Mouse (Mus musculus): ENCODE data around the gene Tspan32.
A peak's percentile ranks its signal among the peaks of the same experiment; 100 is the strongest.

Gene Tspan32

GRCm38 (mm10) chr7:143008370-143008926 is 3.6 kb downstream of the Tspan32 start:
- DNase-seq: peak; percentile 69 to 89

GRCm38 (mm10) chr7:143008996-143009665 is 4.3 kb downstream of the Tspan32 start:
- peak; percentile 39 to 71 for DNase-seq

GRCm38 (mm10) chr7:143009996-143010395 is 5.2 kb downstream of the Tspan32 start:
- DNase-seq: no peak

- DNase-seq: no peak
Measured at GRCm38 (mm10) chr7:143011226-143011625, 6.4 kb downstream of the Tspan32 start.

GRCm38 (mm10) chr7:143012230-143012875 is 7.5 kb downstream of the Tspan32 start:
- peak in 1 of 2 experiments; percentile 29 for DNase-seq

GRCm38 (mm10) chr7:143013420-143014178 is 8.8 kb downstream of the Tspan32 start:
- DNase-seq: peak; percentile 22 to 64

- peak; percentile 33 to 58 for DNase-seq
Measured at GRCm38 (mm10) chr7:143014862-143015659, 10.2 kb downstream of the Tspan32 start.

GRCm38 (mm10) chr7:143015755-143016423 is 11.0 kb downstream of the Tspan32 start:
- peak; percentile 76 to 86 for DNase-seq

GRCm38 (mm10) chr7:143016424-143017142 is 11.7 kb downstream of the Tspan32 start:
- peak in 1 of 2 experiments; percentile 27 for DNase-seq

GRCm38 (mm10) chr7:143017181-143017580 is 12.3 kb downstream of the Tspan32 start:
- no peak for DNase-seq

- no peak for DNase-seq
Measured at GRCm38 (mm10) chr7:143020040-143020439, 15.2 kb downstream of the Tspan32 start.

GRCm38 (mm10) chr7:143020764-143021163 is 15.9 kb downstream of the Tspan32 start:
- DNase-seq: no peak

GRCm38 (mm10) chr7:143021356-143022164 is 16.7 kb downstream of the Tspan32 start:
- DNase-seq: no peak

GRCm38 (mm10) chr7:143023499-143023898 is 18.7 kb downstream of the Tspan32 start:
- no peak for DNase-seq

GRCm38 (mm10) chr7:143024293-143024692 is 19.4 kb downstream of the Tspan32 start:
- DNase-seq: no peak

- DNase-seq: no peak
Measured at GRCm38 (mm10) chr7:143025496-143025895, 20.6 kb downstream of the Tspan32 start.

- no peak for DNase-seq
Measured at GRCm38 (mm10) chr7:143027196-143027595, 22.4 kb downstream of the Tspan32 start.

- no peak for DNase-seq
Measured at GRCm38 (mm10) chr7:143031816-143032215, 27.0 kb downstream of the Tspan32 start.

GRCm38 (mm10) chr7:143033581-143033980 is 28.7 kb downstream of the Tspan32 start:
- DNase-seq: peak in 1 of 2 experiments; percentile 37

GRCm38 (mm10) chr7:143034112-143034511 is 29.3 kb downstream of the Tspan32 start:
- DNase-seq: no peak
